Mouse (Mus musculus): Measurements from ENCODE around the gene Exoc6b. TPM values are rescaled to one million over a fixed set of nuclear protein-coding genes. Genes with fewer than 3 reads are reported as not detected.

The Exoc6b gene
- polyA plus RNA-seq, 1 experiment from 2014 or later, result 24.6 TPM

- WGBS, result 89% methylated on average over 3 of the region's 3 CpGs
- Histone ChIP-seq H3K36me3 (no peaks in the 10 kb centered on the region), H3K4me3 (no peak overlapping the region), H3K4me1 (peaks cover 9% of the 10 kb centered on the region), H3K27ac (no peak overlapping the region), H3K9me3 (replicated peaks) (no peaks in the 10 kb centered on the region), H3K27me3 (ENCODE audit: low read depth, poor library complexity, severe bottlenecking) (no peaks in the 10 kb centered on the region)
- DNase-seq (ENCODE audit: low spot score), result no peak
These were observed 22.8 kb downstream of the Exoc6b start for GRCm38 (mm10) chr6:85046531-85046930.

DNA sequence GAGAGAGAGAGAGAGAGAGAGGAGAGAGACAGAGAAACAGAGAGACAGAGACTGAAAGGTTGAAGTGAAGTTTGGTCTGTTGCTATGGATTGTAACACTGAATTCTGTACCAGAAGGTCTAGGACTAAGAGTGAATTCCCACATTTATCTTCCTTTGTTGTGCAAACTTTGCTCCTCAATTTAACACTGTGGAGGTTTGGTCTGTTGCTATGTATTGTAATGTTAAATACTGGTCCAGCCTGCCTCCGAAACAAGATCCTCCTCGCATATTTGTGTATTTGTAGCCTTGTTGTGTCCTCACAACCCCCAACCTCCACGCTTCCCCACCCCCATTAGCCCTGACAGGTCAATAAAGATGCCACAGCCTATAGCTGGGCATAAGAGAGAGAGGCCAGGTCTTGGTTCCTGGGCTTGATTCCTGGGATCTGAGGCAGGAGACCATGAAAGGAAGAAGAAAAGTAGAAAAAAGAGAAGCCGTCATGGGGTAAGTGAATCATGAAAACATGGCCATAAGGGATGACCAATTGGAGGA, 24.6 kb downstream of the Exoc6b start:
- H3K27ac ChIP-seq, result no peak overlapping the region
- H3K9me3 ChIP-seq (replicated peaks), result no peaks in the 10 kb centered on the region
- 56% methylated on average over 4 of the region's 4 CpGs for WGBS
- no peak for DNase-seq (ENCODE audit: low spot score)
- no peaks in the 10 kb centered on the region for H3K27me3 ChIP-seq (ENCODE audit: low read depth, poor library complexity, severe bottlenecking)
- H3K4me1 ChIP-seq, result peaks cover 9% of the 10 kb centered on the region
- H3K36me3 ChIP-seq, result no peaks in the 10 kb centered on the region
- H3K4me3 ChIP-seq, result no peak overlapping the region

- WGBS, result 10% methylated on average over 6 of the region's 6 CpGs
- no peak overlapping the region for H3K27ac ChIP-seq
- no peaks in the 10 kb centered on the region for H3K9me3 ChIP-seq (replicated peaks)
- no peaks in the 10 kb centered on the region for H3K4me1 ChIP-seq
- H3K27me3 ChIP-seq (ENCODE audit: low read depth, poor library complexity, severe bottlenecking), result no peaks in the 10 kb centered on the region
- no peaks in the 10 kb centered on the region for H3K36me3 ChIP-seq
- H3K4me3 ChIP-seq, result no peak overlapping the region
- DNase-seq (ENCODE audit: low spot score), result peak; percentile 52
These were observed 31.6 kb downstream of the Exoc6b start for GRCm38 (mm10) chr6:85037677-85038076.

DNA sequence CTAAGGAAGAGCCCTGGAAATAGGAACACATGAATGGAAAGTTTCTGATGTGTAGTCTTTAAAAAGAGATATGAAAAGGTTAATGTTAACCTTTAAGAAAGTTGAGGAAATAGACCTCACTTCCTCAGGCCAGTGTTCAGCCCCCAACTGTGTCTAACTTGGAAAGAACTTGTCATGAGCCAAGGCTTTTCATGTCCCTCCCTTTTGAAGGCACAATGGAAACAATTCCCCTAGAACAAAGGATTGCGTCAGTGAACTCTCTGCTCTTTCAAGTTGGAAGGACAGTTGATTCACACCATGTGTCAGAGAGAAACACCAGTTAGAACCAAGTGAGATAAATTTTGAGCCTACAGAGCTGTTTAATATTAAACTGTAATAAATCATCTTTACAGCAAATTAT, 39.6 kb downstream of the Exoc6b start:
- WGBS, result 83% methylated on average over 1 of the region's 1 CpGs
- no peak overlapping the region for H3K27ac ChIP-seq
- H3K27me3 ChIP-seq (ENCODE audit: low read depth, poor library complexity, severe bottlenecking), result no peaks in the 10 kb centered on the region
- H3K4me3 ChIP-seq, result no peak overlapping the region
- peaks cover 8% of the 10 kb centered on the region for H3K4me1 ChIP-seq
- DNase-seq (ENCODE audit: low spot score), result no peak
- H3K36me3 ChIP-seq, result no peaks in the 10 kb centered on the region
- H3K9me3 ChIP-seq (replicated peaks), result no peaks in the 10 kb centered on the region

DNA sequence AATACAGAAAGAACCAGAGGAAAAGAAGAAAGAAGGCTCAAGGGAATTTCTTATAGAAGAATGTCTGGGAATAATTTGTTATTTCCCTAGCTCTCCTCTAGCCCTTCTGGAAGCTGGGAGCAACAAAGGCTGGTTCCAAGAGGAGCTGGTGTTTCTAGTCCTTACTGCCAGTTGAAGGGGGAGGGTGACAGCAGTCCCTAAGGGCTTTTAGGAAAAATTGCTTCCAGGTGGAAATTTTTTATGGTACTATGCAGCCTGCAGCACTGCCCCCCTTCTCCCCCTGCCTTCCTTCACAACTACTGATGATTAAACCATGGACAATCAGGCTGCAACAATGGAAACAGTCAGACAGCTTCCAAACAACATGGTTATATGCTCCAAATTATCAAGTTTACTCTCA, 44.9 kb downstream of the Exoc6b start:
- Histone ChIP-seq H3K36me3 (no peaks in the 10 kb centered on the region), H3K4me3 (no peak overlapping the region), H3K9me3 (replicated peaks) (no peaks in the 10 kb centered on the region), H3K27me3 (ENCODE audit: low read depth, poor library complexity, severe bottlenecking) (no peaks in the 10 kb centered on the region), H3K27ac (peak overlapping the region; percentile 73), H3K4me1 (peaks cover 21% of the 10 kb centered on the region)
- peak; percentile 31 for DNase-seq (ENCODE audit: low spot score)

- no peaks in the 10 kb centered on the region for H3K27me3 ChIP-seq (ENCODE audit: low read depth, poor library complexity, severe bottlenecking)
- no peaks in the 10 kb centered on the region for H3K9me3 ChIP-seq (replicated peaks)
- no peak for DNase-seq (ENCODE audit: low spot score)
- H3K36me3 ChIP-seq, result no peaks in the 10 kb centered on the region
- H3K4me3 ChIP-seq, result no peak overlapping the region
- peaks cover 22% of the 10 kb centered on the region for H3K4me1 ChIP-seq
- no peak overlapping the region for H3K27ac ChIP-seq
- WGBS, result 43% methylated on average over 2 of the region's 2 CpGs
These were observed 52.3 kb downstream of the Exoc6b start for GRCm38 (mm10) chr6:85017011-85017410.

DNA sequence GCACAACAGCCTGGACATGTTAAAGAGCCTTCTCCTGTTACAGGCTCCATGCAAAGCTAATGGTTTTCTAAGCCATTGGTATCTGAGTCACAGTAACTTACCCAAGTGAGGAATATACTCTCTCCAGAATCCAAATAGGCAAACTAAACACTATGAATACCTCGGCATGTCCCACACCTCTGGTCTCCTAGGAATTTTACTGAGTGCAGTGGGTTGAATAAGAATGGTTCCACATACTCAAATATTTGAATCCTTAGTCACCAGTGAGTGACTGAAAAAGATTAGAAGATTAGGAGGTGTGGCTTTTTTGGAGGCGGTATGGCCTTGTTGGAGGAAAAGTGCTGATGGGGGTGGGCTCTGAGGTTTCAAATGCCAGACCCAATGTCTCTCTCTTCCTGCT, 55.4 kb downstream of the Exoc6b start:
- Histone ChIP-seq H3K4me1 (peaks cover 28% of the 10 kb centered on the region), H3K27me3 (ENCODE audit: low read depth, poor library complexity, severe bottlenecking) (no peaks in the 10 kb centered on the region), H3K9me3 (replicated peaks) (no peaks in the 10 kb centered on the region), H3K36me3 (no peaks in the 10 kb centered on the region), H3K27ac (no peak overlapping the region), H3K4me3 (no peak overlapping the region)
- no peak for DNase-seq (ENCODE audit: low spot score)
- WGBS, result 95% methylated on average over 2 of the region's 2 CpGs

DNA sequence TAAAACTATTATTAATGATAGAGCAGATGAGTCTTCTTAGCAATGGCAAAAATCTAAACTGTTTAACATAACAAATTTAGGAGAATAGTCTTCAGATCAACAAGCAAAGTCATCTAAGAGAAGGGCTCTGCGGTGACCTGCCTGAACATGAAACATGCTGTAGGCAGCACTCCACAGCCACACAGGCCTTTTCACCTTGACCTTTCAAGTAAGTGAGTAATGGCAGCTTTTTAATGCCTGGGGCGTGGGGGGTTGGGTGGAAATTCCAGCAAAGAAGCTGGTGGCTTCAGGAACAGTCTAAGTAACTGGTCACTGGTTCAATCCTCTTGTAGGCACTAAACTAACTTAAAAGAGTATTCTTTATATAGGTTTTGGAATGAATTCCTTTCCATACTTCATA, 58.9 kb downstream of the Exoc6b start:
- no peaks in the 10 kb centered on the region for H3K27me3 ChIP-seq (ENCODE audit: low read depth, poor library complexity, severe bottlenecking)
- H3K36me3 ChIP-seq, result no peaks in the 10 kb centered on the region
- WGBS, result 80% methylated on average over 2 of the region's 2 CpGs
- H3K9me3 ChIP-seq (replicated peaks), result no peaks in the 10 kb centered on the region
- H3K4me1 ChIP-seq, result peaks cover 9% of the 10 kb centered on the region
- no peak overlapping the region for H3K27ac ChIP-seq
- no peak overlapping the region for H3K4me3 ChIP-seq
- peak; percentile 58 for DNase-seq (ENCODE audit: low spot score)

DNA sequence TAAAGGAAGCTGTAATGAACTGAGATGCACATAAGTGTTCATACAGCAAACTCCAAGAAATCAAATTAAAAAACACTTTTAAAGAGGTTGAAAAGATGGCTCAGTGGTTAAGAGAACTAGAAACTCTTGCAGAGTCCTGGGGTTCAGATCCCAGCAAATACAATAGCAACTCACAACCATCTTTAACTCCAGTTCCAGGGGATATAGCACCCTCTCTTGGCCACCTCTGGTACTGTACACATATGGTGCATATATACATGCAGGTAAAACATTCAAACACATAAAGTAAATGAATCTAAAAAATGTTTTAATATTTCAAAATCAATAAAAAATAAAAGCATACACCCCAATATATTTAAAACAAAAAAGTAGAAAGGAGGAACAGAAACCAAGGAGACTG, 73.9 kb downstream of the Exoc6b start:
- no peak for DNase-seq (ENCODE audit: low spot score)
- no peak overlapping the region for H3K27ac ChIP-seq
- H3K9me3 ChIP-seq (replicated peaks), result no peaks in the 10 kb centered on the region

GRCm38 (mm10) chr6:84976563-84976971, 92.7 kb downstream of the Exoc6b start:
- H3K36me3 ChIP-seq, result no peaks in the 10 kb centered on the region
- H3K27me3 ChIP-seq (ENCODE audit: low read depth, poor library complexity, severe bottlenecking), result no peaks in the 10 kb centered on the region
- no peaks in the 10 kb centered on the region for H3K9me3 ChIP-seq (replicated peaks)
- peak; percentile 47 for DNase-seq (ENCODE audit: low spot score)
- H3K4me3 ChIP-seq, result no peak overlapping the region
- 9% methylated on average over 3 of the region's 3 CpGs for WGBS
- peaks cover 11% of the 10 kb centered on the region for H3K4me1 ChIP-seq
- no peak overlapping the region for H3K27ac ChIP-seq

More for the DNA sequence above, 73.9 kb downstream of the Exoc6b start:
- no peaks in the 10 kb centered on the region for H3K27me3 ChIP-seq (ENCODE audit: low read depth, poor library complexity, severe bottlenecking)
- 0 out of 2 replicates have a peak, but pooled peaks cover under 1% of the 10 kb centered on the region for H3K36me3 ChIP-seq
- 0 out of 2 replicates have a peak, but pooled peaks cover 2% of the 10 kb centered on the region for H3K4me1 ChIP-seq
- no peak overlapping the region for H3K4me3 ChIP-seq

- Histone ChIP-seq H3K4me1 (no peaks in the 10 kb centered on the region), H3K4me3 (no peak overlapping the region), H3K27ac (no peak overlapping the region), H3K27me3 (ENCODE audit: low read depth, poor library complexity, severe bottlenecking) (no peaks in the 10 kb centered on the region), H3K36me3 (no peaks in the 10 kb centered on the region), H3K9me3 (replicated peaks) (no peaks in the 10 kb centered on the region)
- 92% methylated on average over 1 of the region's 1 CpGs for WGBS
- DNase-seq (ENCODE audit: low spot score), result no peak
These were observed 100.8 kb downstream of the Exoc6b start for GRCm38 (mm10) chr6:84968531-84968930.

- 84% methylated on average over 5 of the region's 5 CpGs for WGBS
- no peak overlapping the region for H3K27ac ChIP-seq
- H3K36me3 ChIP-seq, result no peaks in the 10 kb centered on the region
- H3K27me3 ChIP-seq (ENCODE audit: low read depth, poor library complexity, severe bottlenecking), result no peaks in the 10 kb centered on the region
- H3K4me1 ChIP-seq, result peaks cover 3% of the 10 kb centered on the region; the same call in 1 of the 2 replicates
- DNase-seq (ENCODE audit: low spot score), result no peak
- no peaks in the 10 kb centered on the region for H3K9me3 ChIP-seq (replicated peaks)
- H3K4me3 ChIP-seq, result no peak overlapping the region
These were observed 104.4 kb downstream of the Exoc6b start for GRCm38 (mm10) chr6:84964729-84965415.

- no peak for DNase-seq (ENCODE audit: low spot score)
- Histone ChIP-seq H3K4me1 (peaks cover 11% of the 10 kb centered on the region; the same call in 1 of the 2 replicates), H3K27ac (no peak overlapping the region), H3K36me3 (no peaks in the 10 kb centered on the region), H3K27me3 (ENCODE audit: low read depth, poor library complexity, severe bottlenecking) (no peaks in the 10 kb centered on the region), H3K4me3 (no peak overlapping the region), H3K9me3 (replicated peaks) (no peaks in the 10 kb centered on the region)
- 86% methylated on average over 1 of the region's 1 CpGs for WGBS
These were observed 106.3 kb downstream of the Exoc6b start for GRCm38 (mm10) chr6:84963044-84963443.

Data from limb, embryonic 10.5 days (tissue).